Mouse (Mus musculus) midbrain, postnatal 0 days (tissue): Measurements from ENCODE around the gene Ggta1. TPM values are rescaled to one million over a fixed set of nuclear protein-coding genes. Genes with fewer than 3 reads are reported as not detected.

ENCODE experiments used
- ATAC-seq: fragments of 200-750 bp; cut with Nextera tagmentation; 2 replicates; pipeline ENCODE4 v1.8.0; 2017; ENCODE audit warnings: moderate number of reproducible peaks, mild to moderate bottlenecking, moderate TSS enrichment, moderate library complexity; ENCODE audit not compliant: low FRiP score
- DNase-seq: peaks from one replicate; pipeline ENCODE4 v3.0.0-alpha.2; 2015; ENCODE audit warnings: low spot score
- H3K27ac ChIP-seq: fragments of 300-500 bp; sonication (generic); 2 replicates; pipeline ENCODE4 v1.5.1; 2014; ENCODE audit warnings: low read depth, mild to moderate bottlenecking, low read length, mixed read lengths
- H3K27me3 ChIP-seq: fragments of 300-500 bp; sonication (generic); 2 replicates; pipeline ENCODE4 v1.6.1; 2014; ENCODE audit warnings: low read length, control low read depth, mixed read lengths; ENCODE audit not compliant: insufficient read depth
- H3K36me3 ChIP-seq: fragments of 300-500 bp; sonication (generic); 2 replicates; pipeline ENCODE4 v1.6.1; 2014; ENCODE audit warnings: low read length, control low read depth, mixed read lengths; ENCODE audit not compliant: insufficient read depth
- H3K4me1 ChIP-seq: fragments of 300-500 bp; sonication (generic); 2 replicates; pipeline ENCODE4 v1.6.1; 2014; ENCODE audit warnings: mild to moderate bottlenecking, control low read depth, antibody characterized with exemption, low read length, mixed read lengths; ENCODE audit not compliant: insufficient read depth
- H3K4me2 ChIP-seq: fragments of 300-500 bp; sonication (generic); 2 replicates; pipeline ENCODE4 v1.6.1; 2014; ENCODE audit warnings: low read depth, mild to moderate bottlenecking, low read length, mixed read lengths; ENCODE audit not compliant: poor library complexity, severe bottlenecking
- H3K4me3 ChIP-seq: fragments of 300-500 bp; sonication (generic); 2 replicates; pipeline ENCODE4 v1.5.1; 2014; ENCODE audit warnings: low read depth, mild to moderate bottlenecking, low read length, moderate library complexity
- H3K9ac ChIP-seq: fragments of 300-500 bp; sonication (generic); replicated peaks from 2 replicates; pipeline ENCODE4 v1.6.1; 2014; ENCODE audit warnings: mild to moderate bottlenecking, low read length, moderate library complexity, mixed read lengths; ENCODE audit not compliant: poor library complexity, severe bottlenecking
- H3K9me3 ChIP-seq: fragments of 300-500 bp; sonication (generic); 2 replicates; pipeline ENCODE4 v1.6.1; 2016; ENCODE audit warnings: low read length, control low read depth
- CTCF ChIP-seq: IDR thresholded peaks from 2 replicates; pipeline ENCODE4 v1.5.1; 2016; ENCODE audit warnings: antibody characterized with exemption, mild to moderate bottlenecking
- WGBS: fragments of 180-500 bp; shearing (Covaris S2); extraction: QIAGEN DNeasy Blood & Tissue Kit; methylation state at CpG from one replicate; pipeline ENCODE4 v1.1.7; 2014; 5-methylcytosine and 5-hydroxymethylcytosine counted together
- polyA plus RNA-seq: library from polyadenylated mRNA; unstranded; fragments of >200 nt; fragmentation: Nextera tagmentation; extraction: Ambion mirVana; gene quantifications from 2 replicates; pipeline ENCODE4 v1.2.1, GENCODE M21; 2015
- total RNA-seq: library from RNA; depleted of rRNA; stranded (reverse); fragments of >200 nt; gene quantifications from 2 replicates; pipeline ENCODE4 v1.2.3, GENCODE M21; 2014

Ggta1 gene
- total and polyA plus RNA-seq, 2 experiments from 2014 or later, result 3.8 to 5.4 TPM

- no peaks in the 10 kb centered on the region for H3K9me3 ChIP-seq
- no peaks in the 10 kb centered on the region for H3K4me1 ChIP-seq
- H3K36me3 ChIP-seq, result no peaks in the 10 kb centered on the region
- TF ChIP-seq CTCF, result no peak
- WGBS, result 78% methylated on average over 1 of the region's 1 CpGs
- no peak for DNase-seq
- H3K27ac ChIP-seq, result no peak overlapping the region
- H3K27me3 ChIP-seq, result no peaks in the 10 kb centered on the region
- ATAC-seq, result no peak
- H3K9ac ChIP-seq, result no peak overlapping the region
- H3K4me3 ChIP-seq, result no peak overlapping the region
- no peak overlapping the region for H3K4me2 ChIP-seq
These were observed 56.4 kb downstream of the Ggta1 start for GRCm38 (mm10) chr2:35406611-35407010.

- Histone ChIP-seq H3K36me3 (no peaks in the 10 kb centered on the region), H3K4me2 (no peak overlapping the region), H3K4me3 (no peak overlapping the region), H3K9ac (no peak overlapping the region), H3K27ac (no peak overlapping the region), H3K27me3 (no peaks in the 10 kb centered on the region), H3K9me3 (no peaks in the 10 kb centered on the region), H3K4me1 (no peaks in the 10 kb centered on the region)
- WGBS, result 91% methylated on average over 16 of the region's 16 CpGs
- ATAC-seq, result no peak
- no peak for DNase-seq
- no peak for TF ChIP-seq CTCF
These were observed 60.6 kb downstream of the Ggta1 start for GRCm38 (mm10) chr2:35402391-35402790.

GRCm38 (mm10) chr2:35400739-35401138 is 62.3 kb downstream of the Ggta1 start:
- no peak overlapping the region for H3K4me2 ChIP-seq
- ATAC-seq, result no peak
- no peaks in the 10 kb centered on the region for H3K9me3 ChIP-seq
- no peak for TF ChIP-seq CTCF
- H3K9ac ChIP-seq, result no peak overlapping the region
- no peak overlapping the region for H3K27ac ChIP-seq
- H3K27me3 ChIP-seq, result no peaks in the 10 kb centered on the region
- no peak for DNase-seq
- H3K4me1 ChIP-seq, result no peaks in the 10 kb centered on the region
- 86% methylated on average over 7 of the region's 7 CpGs for WGBS
- H3K4me3 ChIP-seq, result no peak overlapping the region
- H3K36me3 ChIP-seq, result no peaks in the 10 kb centered on the region

DNA sequence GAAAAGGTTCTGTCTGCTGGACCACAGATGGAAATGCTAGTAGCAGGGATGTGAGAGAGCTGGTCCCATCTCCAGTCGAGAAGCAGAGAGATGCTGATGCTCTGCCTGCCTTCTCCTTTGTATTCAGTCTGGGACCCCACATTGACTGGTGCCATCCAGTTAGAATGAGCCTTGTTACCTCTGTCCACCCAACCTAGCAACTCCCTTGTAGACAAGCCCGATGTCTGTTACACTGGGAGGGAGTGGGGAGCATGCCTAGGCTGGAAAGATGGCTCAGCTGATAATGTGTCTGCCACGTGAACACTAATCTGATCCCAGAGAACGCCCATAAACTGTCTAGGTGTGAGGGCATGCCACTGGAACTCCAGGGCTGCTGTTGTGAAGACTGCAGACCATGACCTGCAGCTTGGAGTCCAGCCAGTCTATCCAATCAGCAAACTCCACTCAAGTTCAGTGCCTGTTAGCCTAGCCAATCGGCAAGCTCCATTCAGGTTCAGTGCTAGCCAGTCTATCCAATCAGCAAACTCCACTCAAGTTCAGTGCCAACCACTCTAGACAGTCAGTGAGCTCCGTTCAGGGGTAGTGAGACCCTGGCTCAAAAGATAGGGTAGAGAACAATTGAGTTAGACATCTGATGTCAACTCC is 64.7 kb downstream of the Ggta1 start:
- no peak for DNase-seq
- H3K9me3 ChIP-seq, result no peaks in the 10 kb centered on the region
- no peak overlapping the region for H3K9ac ChIP-seq
- no peaks in the 10 kb centered on the region for H3K36me3 ChIP-seq
- no peak overlapping the region for H3K4me3 ChIP-seq
- H3K4me2 ChIP-seq, result no peak overlapping the region
- no peaks in the 10 kb centered on the region for H3K27me3 ChIP-seq
- TF ChIP-seq CTCF, result no peak
- WGBS, result 79% methylated on average over 6 of the region's 6 CpGs
- ATAC-seq, result no peak
- no peak overlapping the region for H3K27ac ChIP-seq
- no peaks in the 10 kb centered on the region for H3K4me1 ChIP-seq

DNA sequence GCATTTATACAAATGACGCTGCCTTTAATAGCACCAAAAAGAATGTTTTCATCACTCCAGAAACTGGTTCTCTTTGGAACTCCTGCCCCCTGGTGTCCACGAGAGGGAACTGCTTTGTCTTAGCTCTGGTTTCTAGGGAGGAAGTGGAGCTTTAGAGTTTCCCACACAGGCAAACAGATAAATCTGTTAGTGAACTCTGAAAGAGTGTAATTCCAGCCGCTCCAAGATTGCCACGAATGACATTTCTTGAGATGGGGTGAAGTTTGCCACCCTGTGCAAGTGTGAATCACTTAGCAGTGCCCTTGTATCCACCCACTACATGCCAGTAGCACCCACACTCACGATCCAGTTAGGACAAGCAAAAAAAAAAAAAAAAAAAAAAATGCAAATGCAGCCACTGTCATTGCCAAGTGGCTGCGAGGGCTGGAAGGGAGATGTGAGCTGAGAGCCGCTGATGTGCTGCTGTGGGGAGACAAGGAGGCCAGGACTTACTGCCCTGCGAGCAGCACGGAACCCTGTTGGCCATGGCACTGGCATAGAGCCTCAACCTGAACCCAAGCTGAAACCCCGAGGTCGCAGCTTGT is 65.3 kb downstream of the Ggta1 start:
- H3K4me1 ChIP-seq, result no peaks in the 10 kb centered on the region
- H3K4me3 ChIP-seq, result no peak overlapping the region
- H3K27me3 ChIP-seq, result no peaks in the 10 kb centered on the region
- H3K9ac ChIP-seq, result no peak overlapping the region
- TF ChIP-seq CTCF, result peak; percentile 94
- no peaks in the 10 kb centered on the region for H3K36me3 ChIP-seq
- H3K4me2 ChIP-seq, result no peak overlapping the region
- no peaks in the 10 kb centered on the region for H3K9me3 ChIP-seq
- H3K27ac ChIP-seq, result no peak overlapping the region
- peak; percentile 68 for ATAC-seq
- peak; percentile 75 for DNase-seq
- WGBS, result 50% methylated on average over 11 of the region's 11 CpGs

GRCm38 (mm10) chr2:35397096-35397495 is 65.9 kb downstream of the Ggta1 start, which contains the start of gene 4930402F06Rik:
TSS of gene 4930402F06Rik (minus strand) at chr2:35397175.
- Histone ChIP-seq H3K4me1 (no peaks in the 10 kb centered on the region), H3K4me3 (no peak within 1 kb of the TSS), H3K36me3 (no peaks in the 10 kb centered on the region), H3K9ac (no peak within 1 kb of the TSS), H3K9me3 (no peaks in the 10 kb centered on the region), H3K27me3 (no peaks in the 10 kb centered on the region), H3K27ac (no peak within 1 kb of the TSS), H3K4me2 (0 out of 2 replicates have a peak within 1 kb of the TSS, but pooled peaks have one; percentile 1)
- TF ChIP-seq CTCF, result no peak
- DNase-seq (peak; percentile 43), ATAC-seq (0 out of 2 replicates have a peak, but pooled peaks have one; percentile 16)
- 41% methylated on average over 5 of the region's 5 CpGs for WGBS
